In the genomic region with DNA sequence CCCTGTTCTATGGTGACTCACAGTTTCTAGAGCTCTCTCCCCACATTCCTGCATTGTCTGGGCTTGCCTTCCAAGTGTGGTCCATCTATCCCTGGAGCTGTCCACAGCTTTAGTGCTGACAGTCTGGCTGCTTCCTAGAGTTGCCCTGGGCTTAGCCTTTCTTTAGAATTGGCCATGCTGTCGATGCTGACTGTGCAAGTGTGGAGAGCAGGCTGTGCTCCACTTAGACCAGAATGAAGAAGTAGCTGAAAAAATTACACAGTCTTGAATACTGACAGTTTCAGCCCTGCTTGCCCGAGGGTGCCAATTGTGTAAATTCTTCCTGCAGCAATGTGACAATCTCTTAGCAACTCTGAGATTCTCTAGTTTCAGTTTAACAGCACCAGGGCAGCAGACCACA, we compare ENCODE assay signal across 9 mouse cellular contexts.
DNase-seq lines count a peak whose midpoint lies in the region; ATAC-seq and TF ChIP-seq lines count a peak whose summit lies in the region.
"Had no signal": no experiment of that assay in that cellular context is flagged by ENCODE, and none has a peak within 500 bp of the region (broad histone marks: within the 10 kb centered on the region; RNA-seq: fewer than 3 reads in every experiment).

No protein-coding gene starts in this region.

- no peak for TF ChIP-seq CTCF in cerebellum, adult 2 months (IDR thresholded peaks at IDR 0.05; ENCODE audit: borderline replicate concordance, insufficient read depth, low read depth, low read length)

- no peak overlapping the region for H3K9ac ChIP-seq in kidney, embryonic 16.5 days (replicated peaks; ENCODE audit: low read length)
- no peak overlapping the region for H3K9ac ChIP-seq in ES-E14 (ENCODE audit: insufficient read depth, low read depth, low read length, poor library complexity, severe bottlenecking)
- no peak overlapping the region for H3K9ac ChIP-seq in hindbrain, embryonic 13.5 days
- no peak overlapping the region for H3K9ac ChIP-seq in neural tube, embryonic 13.5 days
- H3K9ac ChIP-seq: midbrain, embryonic 12.5 days had no signal

- ATAC-seq in kidney, embryonic 16.5 days (ENCODE audit: low FRiP score, low TSS enrichment), result 0 out of 2 replicates have a peak, but pooled peaks have one; percentile 54
- peak; percentile 52; the same call in 1 of the 2 replicates for ATAC-seq in hindbrain, embryonic 13.5 days (ENCODE audit: low FRiP score)
- ATAC-seq in neural tube, embryonic 13.5 days (ENCODE audit: low read depth), result peak; percentile 79
- ATAC-seq in megakaryocyte-erythroid progenitor cell, adult 5-6 weeks (replicated peaks; ENCODE audit: low FRiP score, low TSS enrichment, poor library complexity, severe bottlenecking), result no peak

- no peak overlapping the region for H3K4me3 ChIP-seq in kidney, embryonic 16.5 days (ENCODE audit: low read length)
- H3K4me3 ChIP-seq in ES-E14 (ENCODE audit: insufficient read depth in 1 of 2, low read depth in 1 of 2, low read length in 2 of 2, poor library complexity in 1 of 2, severe bottlenecking in 1 of 2), result no peak overlapping the region
- no peak overlapping the region for H3K4me3 ChIP-seq in cerebellum, adult 2 months (replicated peaks; ENCODE audit: insufficient read depth, low read depth, low read length)
- no peak overlapping the region for H3K4me3 ChIP-seq in hindbrain, embryonic 13.5 days
- no peak overlapping the region for H3K4me3 ChIP-seq in neural tube, embryonic 13.5 days
- H3K4me3 ChIP-seq: midbrain, embryonic 12.5 days had no signal

- peaks cover 2% of the 10 kb centered on the region for H3K9me3 ChIP-seq in kidney, embryonic 16.5 days (ENCODE audit: low read length)
- H3K9me3 ChIP-seq in ES-E14 (ENCODE audit: control insufficient read depth, insufficient read depth, low read depth, low read length), result no peaks in the 10 kb centered on the region
- H3K9me3 ChIP-seq in hindbrain, embryonic 13.5 days, result no peaks in the 10 kb centered on the region; the same call in 1 of the 2 replicates
- no peaks in the 10 kb centered on the region for H3K9me3 ChIP-seq in neural tube, embryonic 13.5 days
- H3K9me3 ChIP-seq: midbrain, embryonic 12.5 days had no signal

- H3K27me3 ChIP-seq in kidney, embryonic 16.5 days (ENCODE audit: insufficient read depth, low read length), result no peaks in the 10 kb centered on the region
- no peaks in the 10 kb centered on the region for H3K27me3 ChIP-seq in cerebellum, adult 2 months (ENCODE audit: control insufficient read depth, insufficient read depth, low read length)
- H3K27me3 ChIP-seq in hindbrain, embryonic 13.5 days, result no peaks in the 10 kb centered on the region
- H3K27me3 ChIP-seq in neural tube, embryonic 13.5 days, result no peaks in the 10 kb centered on the region
- H3K27me3 ChIP-seq: midbrain, embryonic 12.5 days had no signal

- no peak overlapping the region for H3K4me2 ChIP-seq in kidney, embryonic 16.5 days (replicated peaks; ENCODE audit: low read depth, low read length)
- no peak overlapping the region for H3K4me2 ChIP-seq in hindbrain, embryonic 13.5 days
- no peak overlapping the region for H3K4me2 ChIP-seq in neural tube, embryonic 13.5 days
- H3K4me2 ChIP-seq: midbrain, embryonic 12.5 days had no signal

- in situ Hi-C loops in ES-E14 (cut with MboI; ENCODE audit: low sequenced_read_pairs in 2 of 2, unreplicated experiment in 2 of 2), result no loop called here

- no peak for DNase-seq in kidney, adult 9 months
- peak; percentile 37 for DNase-seq in ES-E14 (ENCODE audit: low read depth, low spot score)
- peak; percentile 25 to 58 for DNase-seq in cerebellum, adult 2 months
- DNase-seq in T-cell, adult 2 months (ENCODE audit: low spot score), result no peak

- no peaks in the 10 kb centered on the region for H3K4me1 ChIP-seq in kidney, embryonic 16.5 days (ENCODE audit: insufficient read depth, low read length)
- H3K4me1 ChIP-seq in ES-E14 (ENCODE audit: control insufficient read depth in 2 of 2, insufficient read depth in 2 of 2, low read length in 2 of 2, poor library complexity in 1 of 2), result no peaks in the 10 kb centered on the region
- H3K4me1 ChIP-seq in cerebellum, adult 2 months (ENCODE audit: control insufficient read depth, insufficient read depth, low read length), result peaks cover 12% of the 10 kb centered on the region; the same call in 1 of the 2 replicates
- 0 out of 2 replicates have a peak, but pooled peaks cover 4% of the 10 kb centered on the region for H3K4me1 ChIP-seq in hindbrain, embryonic 13.5 days (replicated peaks)
- H3K4me1 ChIP-seq in neural tube, embryonic 13.5 days (replicated peaks), result no peaks in the 10 kb centered on the region
- H3K4me1 ChIP-seq: midbrain, embryonic 12.5 days had no signal

- H3K36me3 ChIP-seq in kidney, embryonic 16.5 days (ENCODE audit: insufficient read depth, low read length), result no peaks in the 10 kb centered on the region
- H3K36me3 ChIP-seq in ES-E14 (ENCODE audit: control insufficient read depth, insufficient read depth, low read length, poor library complexity, severe bottlenecking), result no peaks in the 10 kb centered on the region
- H3K36me3 ChIP-seq in hindbrain, embryonic 13.5 days, result no peaks in the 10 kb centered on the region
- no peaks in the 10 kb centered on the region for H3K36me3 ChIP-seq in neural tube, embryonic 13.5 days
- H3K36me3 ChIP-seq: midbrain, embryonic 12.5 days had no signal

- H3K27ac ChIP-seq in kidney, embryonic 16.5 days (ENCODE audit: low read length), result no peak overlapping the region
- no peak overlapping the region for H3K27ac ChIP-seq in ES-E14 (ENCODE audit: insufficient read depth, low read depth, low read length, poor library complexity, severe bottlenecking)
- H3K27ac ChIP-seq in cerebellum, adult 2 months (ENCODE audit: insufficient read depth, low read length), result no peak overlapping the region
- no peak overlapping the region for H3K27ac ChIP-seq in hindbrain, embryonic 13.5 days
- no peak overlapping the region for H3K27ac ChIP-seq in neural tube, embryonic 13.5 days (replicated peaks)
- H3K27ac ChIP-seq: midbrain, embryonic 12.5 days had no signal

- no peak for TF ChIP-seq POLR2A in cerebellum, adult 2 months (IDR thresholded peaks at IDR 0.05; ENCODE audit: borderline replicate concordance, insufficient read depth, low read length)

- 58% methylated on average over 2 of the region's 2 CpGs for WGBS in kidney, embryonic 16.5 days
- WGBS in cerebellum, adult 2 months, result 17% methylated on average over 2 of the region's 2 CpGs
- WGBS in hindbrain, embryonic 13.5 days, result 39% methylated on average over 2 of the region's 2 CpGs
- WGBS in neural tube, embryonic 13.5 days, result 45% methylated on average over 2 of the region's 2 CpGs

TF ChIP-seq in ES-E14, 5 proteins besides CTCF, POLR2A, EP300 and RAD21:
- TF ChIP-seq CHD2 (IDR thresholded peaks at IDR 0.05; ENCODE audit: low read depth, low read length), result no peak
- TF ChIP-seq MAFK (IDR thresholded peaks at IDR 0.05; ENCODE audit: insufficient read depth, low read depth, low read length), result no peak
- no peak for TF ChIP-seq ZNF384 (IDR thresholded peaks at IDR 0.05; ENCODE audit: low read depth, low read length)
- TF ChIP-seq HCFC1 (IDR thresholded peaks at IDR 0.05; ENCODE audit: borderline replicate concordance, insufficient read depth, low read length), result no peak
- TF ChIP-seq ZC3H11A (IDR thresholded peaks at IDR 0.05; ENCODE audit: borderline replicate concordance, low read depth, low read length), result no peak
TF ChIP-seq in ES-E14: peak in this region for 0.

Comparison
In these comparisons a context has a peak if more than half of its experiments do, and no peak if none do; other contexts are left out.
1. DNase-seq: peak in ES-E14 (single experiment) and cerebellum, adult 2 months (2 of 2); none in kidney, adult 9 months (single experiment) and T-cell, adult 2 months (single experiment).